Mouse (Mus musculus) spleen, adult 2 months (tissue): ENCODE measurements around the gene Foxl2.

Experiments
- CTCF ChIP-seq: fragments of 200-500 bp; IDR thresholded peaks from 2 replicates; pipeline ENCODE4 v1.5.1; 2011; ENCODE audit warnings: mild to moderate bottlenecking, inconsistent platforms; ENCODE audit not compliant: insufficient read depth, insufficient read length, insufficient replicate concordance; ENCODE audit errors: extremely low read depth
- POLR2A ChIP-seq: fragments of 200-500 bp; IDR thresholded peaks from 2 replicates; pipeline ENCODE4 v1.6.1; 2011; ENCODE audit warnings: low read depth, low read length, inconsistent platforms

DNA sequence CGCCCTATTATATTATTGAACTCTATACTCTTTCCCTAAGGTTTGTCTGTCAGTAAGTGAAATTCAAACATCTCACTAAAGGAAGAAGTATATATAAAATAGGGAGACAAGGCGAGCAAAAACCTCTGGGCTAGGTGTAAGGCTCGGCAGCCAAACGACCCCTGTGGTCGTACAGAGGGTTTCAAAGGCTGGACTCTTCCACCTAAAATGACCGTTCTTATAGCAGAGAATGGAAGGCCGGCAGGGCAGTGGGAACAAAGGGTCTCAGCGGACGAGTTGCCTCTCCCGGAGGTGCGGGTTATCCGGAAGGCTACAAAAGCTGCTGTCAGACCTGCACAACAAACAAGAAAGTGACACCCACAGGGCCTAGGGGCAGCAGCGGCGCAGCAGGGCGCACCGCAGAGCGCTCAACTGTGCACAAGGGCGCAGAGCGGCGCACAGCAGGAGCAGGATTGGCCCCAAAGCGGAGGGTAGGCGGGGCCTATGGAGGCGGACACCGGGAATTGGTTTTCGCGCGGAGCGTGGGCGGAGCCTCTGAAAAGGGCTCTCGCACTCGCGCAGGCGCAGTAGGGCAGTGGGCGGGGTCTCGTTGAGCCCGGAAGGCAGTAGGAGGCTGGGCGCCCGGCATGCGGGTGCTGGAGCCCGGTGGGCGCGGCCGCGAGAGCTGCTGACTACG is 30.9 kb downstream of the Foxl2 start, which contains the start of gene Faim:
- TF ChIP-seq CTCF (no peak), POLR2A (peak; percentile 60)
